Mouse (Mus musculus) intestine, postnatal 0 days (tissue): ENCODE data around the gene Gm13288. TPM values are rescaled to one million over a fixed set of nuclear protein-coding genes. Genes with fewer than 3 reads are reported as not detected.
A peak's percentile ranks its signal among the peaks of the same experiment; 100 is the strongest.
"Not testable (repeated sequence)": the region's sequence is repeated elsewhere in the genome, so short reads cannot be mapped to it uniquely, and the experiment has no call there.

Source experiments
- ATAC-seq: fragments of 200-750 bp; cut with Nextera tagmentation; 2 replicates; pipeline ENCODE4 v1.8.0; 2017; ENCODE audit warnings: mild to moderate bottlenecking, moderate TSS enrichment, moderate library complexity
- H3K27ac ChIP-seq: fragments of 300-500 bp; sonication (generic); 2 replicates; pipeline ENCODE4 v1.5.1; 2014; ENCODE audit warnings: mild to moderate bottlenecking, low read depth, low read length, moderate library complexity
- H3K27me3 ChIP-seq: fragments of 300-500 bp; sonication (generic); replicated peaks from 2 replicates; pipeline ENCODE4 v1.6.1; 2014; ENCODE audit warnings: low read length, mixed read lengths; ENCODE audit not compliant: control insufficient read depth, insufficient read depth
- H3K36me3 ChIP-seq: fragments of 300-500 bp; sonication (generic); 2 replicates; pipeline ENCODE4 v1.6.1; 2014; ENCODE audit warnings: mild to moderate bottlenecking, moderate library complexity; ENCODE audit not compliant: control insufficient read depth, insufficient read depth
- H3K4me1 ChIP-seq: fragments of 300-500 bp; sonication (generic); replicated peaks from 2 replicates; pipeline ENCODE4 v1.6.1; 2014; ENCODE audit warnings: antibody characterized with exemption, low read length, mixed read lengths; ENCODE audit not compliant: control insufficient read depth, insufficient read depth
- H3K4me2 ChIP-seq: fragments of 300-500 bp; sonication (generic); replicated peaks from 2 replicates; pipeline ENCODE4 v1.6.1; 2014; ENCODE audit warnings: low read depth, mild to moderate bottlenecking, moderate library complexity
- H3K4me3 ChIP-seq: fragments of 300-500 bp; sonication (generic); 2 replicates; pipeline ENCODE4 v1.5.1; 2014; ENCODE audit warnings: low read depth, low read length
- H3K9ac ChIP-seq: fragments of 300-500 bp; sonication (generic); 2 replicates; pipeline ENCODE4 v1.6.1; 2014; ENCODE audit warnings: mild to moderate bottlenecking, low read depth, low read length
- H3K9me3 ChIP-seq: fragments of 300-500 bp; sonication (generic); 2 replicates; pipeline ENCODE4 v1.6.1; 2016; ENCODE audit warnings: mixed run types; ENCODE audit not compliant: control insufficient read depth
- CTCF ChIP-seq: sonication (generic); IDR thresholded peaks from 2 replicates; pipeline ENCODE4 v1.5.1; 2016; ENCODE audit warnings: low read depth, mild to moderate bottlenecking, control low read depth, antibody characterized with exemption, moderate library complexity
- WGBS: fragments of 180-500 bp; shearing (Covaris S2); extraction: QIAGEN DNeasy Blood & Tissue Kit; methylation state at CpG from one replicate; pipeline ENCODE4 v1.1.7; 2014; 5-methylcytosine and 5-hydroxymethylcytosine counted together
- polyA plus RNA-seq: library from polyadenylated mRNA; unstranded; fragments of >200 nt; fragmentation: Nextera tagmentation; extraction: Ambion mirVana; gene quantifications from 2 replicates; pipeline ENCODE4 v1.2.1, GENCODE M21; 2015

The Gm13288 gene
- not detected in 2 replicates for polyA plus RNA-seq

DNA sequence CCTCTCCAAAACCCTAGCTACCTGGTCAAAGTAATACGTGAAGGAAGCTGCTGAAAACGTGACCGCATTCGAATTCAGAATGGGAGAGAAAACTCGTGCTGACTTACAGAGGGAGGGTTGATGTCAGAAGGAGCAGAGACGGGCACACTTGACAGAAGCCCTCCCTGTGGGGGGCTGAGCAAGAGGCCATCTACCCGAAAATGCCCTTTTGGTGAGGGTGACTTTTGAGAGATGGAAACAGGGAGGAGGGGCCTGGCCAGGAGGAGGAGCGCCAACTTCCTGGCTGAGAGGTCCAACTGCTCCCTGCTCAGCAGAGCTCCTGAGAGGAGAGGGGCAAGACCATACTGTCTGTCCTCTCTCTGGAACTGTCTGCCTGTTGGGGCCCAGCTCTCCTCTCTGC lies at the start of gene Gm13288:
Gene Gm13288, plus strand, starts transcription at position 301 of the 400 bp plus-strand sequence.
- not testable (repeated sequence) for H3K4me1 ChIP-seq, H3K27me3 ChIP-seq, H3K9me3 ChIP-seq, H3K27ac ChIP-seq, H3K36me3 ChIP-seq, H3K9ac ChIP-seq, H3K4me2 ChIP-seq, ATAC-seq, H3K4me3 ChIP-seq
- no CpG with 5 or more reads among the region's 8 CpGs for WGBS

DNA sequence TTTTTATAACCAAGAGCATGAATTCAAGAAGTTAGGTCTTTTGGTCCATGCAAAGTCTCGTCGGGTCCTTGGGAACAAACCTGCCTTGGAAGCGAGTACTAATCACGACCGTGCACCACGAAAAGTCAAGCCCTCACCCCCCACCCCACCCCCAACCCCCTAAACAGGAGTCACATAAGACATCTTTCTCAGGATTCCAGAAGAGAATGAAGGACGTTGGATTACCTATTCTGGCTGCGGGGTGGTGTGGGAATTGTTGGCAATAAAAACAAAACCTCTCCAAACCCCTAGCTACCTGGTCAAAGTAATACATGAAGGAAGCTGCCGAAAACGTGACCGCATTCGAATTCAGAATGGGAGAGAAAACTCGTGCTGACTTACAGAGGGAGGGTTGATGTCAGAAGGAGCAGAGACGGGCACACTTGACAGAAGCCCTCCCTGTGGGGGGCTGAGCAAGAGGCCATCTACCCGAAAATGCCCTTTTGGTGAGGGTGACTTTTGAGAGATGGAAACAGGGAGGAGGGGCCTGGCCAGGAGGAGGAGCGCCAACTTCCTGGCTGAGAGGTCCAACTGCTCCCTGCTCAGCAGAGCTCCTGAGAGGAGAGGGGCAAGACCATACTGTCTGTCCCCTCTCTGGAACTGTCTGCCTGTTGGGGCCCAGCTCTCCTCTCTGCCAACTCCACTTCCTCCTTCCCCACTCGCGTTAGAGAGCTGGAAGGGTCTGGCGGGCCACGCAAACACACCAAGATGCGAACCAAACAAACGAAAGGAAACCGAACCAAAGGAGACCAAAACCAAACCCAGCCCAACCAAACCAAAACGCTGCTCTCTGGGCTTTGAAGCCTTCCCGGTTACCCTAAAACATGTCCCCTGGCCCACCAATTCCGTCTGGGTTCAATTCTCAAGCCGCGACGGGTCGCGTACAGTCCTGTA lies 48.5 kb upstream of the Gm13288 start:
- H3K27me3 ChIP-seq, ATAC-seq, H3K36me3 ChIP-seq, H3K9me3 ChIP-seq, H3K4me1 ChIP-seq: not testable (repeated sequence)
- H3K4me2 ChIP-seq, result peak overlapping the region; percentile 85
- peak overlapping the region; percentile 68 for H3K9ac ChIP-seq
- 9% methylated on average over 28 of the region's 31 CpGs for WGBS
- H3K4me3 ChIP-seq, result peak overlapping the region; percentile 48
- peak overlapping the region; percentile 91 for H3K27ac ChIP-seq

DNA sequence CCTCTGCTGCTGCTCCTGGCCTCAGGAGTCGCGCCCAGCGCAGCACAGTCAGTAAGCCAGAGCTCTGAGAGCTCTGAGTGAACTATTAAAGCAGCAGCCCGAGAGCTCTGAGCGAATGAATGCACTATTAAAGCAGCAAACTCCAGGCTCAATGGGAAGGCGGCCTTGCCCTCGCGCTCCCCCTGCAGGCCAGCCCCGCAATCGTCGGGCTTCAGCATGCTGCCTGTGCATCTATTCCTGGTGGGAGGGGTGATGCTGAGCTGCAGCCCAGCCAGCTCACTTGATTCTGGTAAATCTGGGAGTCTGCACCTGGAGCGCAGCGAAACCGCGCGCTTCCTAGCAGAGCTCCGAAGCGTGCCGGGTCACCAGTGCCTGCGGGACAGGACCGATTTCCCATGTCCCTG lies 47.7 kb upstream of the Gm13288 start:
- H3K36me3 ChIP-seq, H3K9me3 ChIP-seq, H3K27me3 ChIP-seq, H3K4me1 ChIP-seq: not testable (repeated sequence)
- peak; percentile 100 for ATAC-seq
- TF ChIP-seq CTCF, result peak; percentile 77
- Histone ChIP-seq H3K4me2 (peak overlapping the region; percentile 85), H3K4me3 (peak overlapping the region; percentile 48), H3K27ac (peak overlapping the region; percentile 91; the same call in 1 of the 2 replicates), H3K9ac (peak overlapping the region; percentile 68; the same call in 1 of the 2 replicates)
- WGBS, result 0% methylated on average over 18 of the region's 21 CpGs

DNA sequence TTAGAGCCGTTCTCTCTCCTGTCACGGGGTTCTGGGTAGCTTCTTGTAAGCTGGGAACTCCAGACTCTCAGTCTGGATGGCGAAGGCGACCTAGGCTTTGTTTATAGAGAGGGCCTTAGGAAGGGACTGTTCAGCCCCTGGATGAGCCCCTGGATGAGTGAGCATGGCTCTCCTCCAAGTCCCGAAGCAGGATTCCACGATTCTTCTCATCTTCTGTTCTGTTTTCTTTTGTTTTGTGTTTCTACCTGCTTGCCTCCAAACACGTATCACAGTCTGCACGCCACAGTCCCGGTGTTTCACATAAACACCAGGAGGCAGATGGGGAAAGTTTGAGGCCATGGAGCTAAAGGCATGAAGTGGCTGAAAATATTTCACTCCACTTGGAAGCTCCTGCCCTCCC lies 46.6 kb upstream of the Gm13288 start:
- ATAC-seq, H3K4me3 ChIP-seq: not testable (repeated sequence)
- 85% methylated on average over 7 of the region's 9 CpGs for WGBS

DNA sequence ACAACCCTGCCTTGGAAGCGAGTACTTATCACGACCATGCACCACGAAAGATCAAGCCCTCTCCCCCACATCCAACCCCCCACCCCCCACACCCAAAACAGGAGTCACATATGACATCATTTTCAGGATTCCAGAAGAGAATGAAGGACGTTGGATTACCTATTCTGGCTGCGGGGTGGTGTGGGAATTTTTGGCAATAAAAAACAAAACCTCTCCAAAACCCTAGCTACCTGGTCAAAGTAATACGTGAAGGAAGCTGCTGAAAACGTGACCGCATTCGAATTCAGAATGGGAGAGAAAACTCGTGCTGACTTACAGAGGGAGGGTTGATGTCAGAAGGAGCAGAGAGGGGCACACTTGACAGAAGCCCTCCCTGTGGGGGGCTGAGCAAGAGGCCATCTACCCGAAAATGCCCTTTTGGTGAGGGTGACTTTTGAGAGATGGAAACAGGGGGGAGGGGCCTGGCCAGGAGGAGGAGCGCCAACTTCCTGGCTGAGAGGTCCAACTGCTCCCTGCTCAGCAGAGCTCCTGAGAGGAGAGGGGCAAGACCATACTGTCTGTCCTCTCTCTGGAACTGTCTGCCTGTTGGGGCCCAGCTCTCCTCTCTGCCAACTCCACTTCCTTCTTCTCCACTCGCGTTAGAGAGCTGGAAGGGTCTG lies 45.6 kb upstream of the Gm13288 start, which contains the start of gene Gm13283:
Gene Gm13283, plus strand, starts transcription at position 510 of the 659 bp plus-strand sequence.
- Histone ChIP-seq H3K4me2 (peak within 1 kb of the TSS; percentile 52), H3K4me3 (peak within 1 kb of the TSS; percentile 24), H3K27ac (peak within 1 kb of the TSS; percentile 54; the same call in 1 of the 2 replicates)
- not testable (repeated sequence) for H3K9ac ChIP-seq, H3K36me3 ChIP-seq, H3K27me3 ChIP-seq, H3K9me3 ChIP-seq, ATAC-seq, H3K4me1 ChIP-seq
- 36% methylated on average over 6 of the region's 14 CpGs for WGBS

More for the DNA sequence above, 46.6 kb upstream of the Gm13288 start:
- not testable (repeated sequence) for H3K4me2 ChIP-seq, H3K27ac ChIP-seq, H3K9ac ChIP-seq, H3K36me3 ChIP-seq, H3K4me1 ChIP-seq, H3K27me3 ChIP-seq, H3K9me3 ChIP-seq

DNA sequence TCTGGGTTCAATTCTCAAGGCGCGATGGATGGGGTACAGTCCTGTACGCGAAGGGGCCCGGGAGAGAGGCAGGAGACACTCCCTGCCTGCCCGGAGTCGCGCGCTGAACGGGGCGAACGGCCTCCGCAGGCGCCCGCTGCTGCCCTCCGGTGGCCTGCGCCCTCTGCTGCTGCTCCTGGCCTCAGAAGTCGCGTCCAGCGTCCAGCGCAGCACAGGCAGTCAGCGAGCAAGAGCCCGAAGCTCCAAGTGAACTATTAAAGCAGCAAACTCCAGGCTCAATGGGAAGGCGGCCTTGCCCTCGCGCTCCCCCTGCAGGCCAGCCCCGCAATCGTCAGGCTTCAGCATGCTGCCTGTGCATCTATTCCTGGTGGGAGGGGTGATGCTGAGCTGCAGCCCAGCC lies 44.9 kb upstream of the Gm13288 start:
- H3K27me3 ChIP-seq, H3K9me3 ChIP-seq, H3K36me3 ChIP-seq, H3K9ac ChIP-seq, ATAC-seq, H3K4me1 ChIP-seq: not testable (repeated sequence)
- H3K27ac ChIP-seq, result peak overlapping the region; percentile 54; the same call in 1 of the 2 replicates
- 2% methylated on average over 19 of the region's 28 CpGs for WGBS
- TF ChIP-seq CTCF, result peak; percentile 76
- H3K4me3 ChIP-seq, result peak overlapping the region; percentile 24
- H3K4me2 ChIP-seq, result peak overlapping the region; percentile 52
